Mouse (Mus musculus): ENCODE data around the gene Zc2hc1c. TPM values are rescaled to one million over a fixed set of nuclear protein-coding genes. Genes with fewer than 3 reads are reported as not detected.
"Not testable (repeated sequence)": the region's sequence is repeated elsewhere in the genome, so short reads cannot be mapped to it uniquely, and the experiment has no call there.

Zc2hc1c gene
- total RNA-seq, 2 experiments from 2014 or later: 1.1 to 1.4 TPM

DNA sequence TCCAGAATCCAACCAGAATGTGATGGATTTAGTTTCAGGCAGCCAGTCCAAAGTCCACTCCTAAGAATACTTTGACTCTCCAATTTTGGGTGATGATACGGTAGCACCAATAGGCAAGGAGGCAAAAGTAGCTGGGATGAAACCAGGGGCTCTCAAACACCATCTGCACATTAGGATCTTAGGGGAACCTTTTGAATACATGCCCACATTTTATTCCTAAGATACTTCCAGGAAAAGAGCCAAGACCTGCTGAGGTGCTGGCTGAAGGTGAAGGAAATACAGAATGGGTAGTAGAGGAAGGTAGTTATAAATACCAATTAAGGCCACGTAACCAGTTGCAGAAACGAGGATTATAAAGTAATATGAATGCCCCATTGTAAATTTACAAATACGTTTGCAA is 6.6 kb upstream of the Zc2hc1c start:
- DNase-seq (ENCODE audit: low spot score in 2 of 2): not testable (repeated sequence)

DNA sequence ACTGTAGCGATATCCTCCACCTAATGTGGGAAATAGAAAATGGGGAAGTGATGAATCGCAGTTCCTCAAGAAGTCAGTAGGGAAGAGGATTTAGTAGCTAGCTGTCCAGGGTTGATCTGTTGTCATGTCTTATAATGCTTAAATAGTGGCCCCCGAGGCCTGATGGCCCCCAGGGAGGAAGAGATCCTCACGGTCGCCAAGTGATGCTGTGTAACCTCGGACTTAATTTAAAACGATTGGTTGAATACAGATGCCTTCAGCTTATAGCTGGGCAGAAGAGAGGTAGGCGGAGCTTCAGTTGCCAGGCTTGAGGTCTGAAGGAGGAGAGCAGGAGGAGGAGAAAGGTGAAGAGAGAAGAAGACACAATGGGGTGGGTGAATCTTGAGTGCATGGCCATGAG is 4.1 kb upstream of the Zc2hc1c start:
- DNase-seq (ENCODE audit: low spot score in 2 of 2): no peak

DNA sequence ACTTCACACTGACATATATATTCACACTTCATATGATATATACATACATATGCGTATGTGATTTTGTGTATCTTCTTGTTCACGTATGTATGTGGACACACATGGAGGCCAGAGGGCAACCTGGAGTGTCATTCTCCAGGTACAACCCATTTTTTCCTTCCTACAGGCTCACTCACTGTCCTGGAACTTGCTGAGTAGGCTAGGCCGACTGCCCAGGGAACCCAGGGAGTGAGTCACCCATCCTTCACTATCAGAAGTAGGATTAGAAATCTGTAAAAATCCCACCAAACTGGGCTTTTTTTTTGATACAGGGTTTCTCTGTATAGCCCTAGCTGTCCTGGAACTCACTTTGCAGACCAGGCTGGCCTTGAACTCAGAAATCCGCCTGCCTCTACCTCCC is 3.4 kb upstream of the Zc2hc1c start:
- DNase-seq (ENCODE audit: low spot score in 2 of 2): no peak

DNA sequence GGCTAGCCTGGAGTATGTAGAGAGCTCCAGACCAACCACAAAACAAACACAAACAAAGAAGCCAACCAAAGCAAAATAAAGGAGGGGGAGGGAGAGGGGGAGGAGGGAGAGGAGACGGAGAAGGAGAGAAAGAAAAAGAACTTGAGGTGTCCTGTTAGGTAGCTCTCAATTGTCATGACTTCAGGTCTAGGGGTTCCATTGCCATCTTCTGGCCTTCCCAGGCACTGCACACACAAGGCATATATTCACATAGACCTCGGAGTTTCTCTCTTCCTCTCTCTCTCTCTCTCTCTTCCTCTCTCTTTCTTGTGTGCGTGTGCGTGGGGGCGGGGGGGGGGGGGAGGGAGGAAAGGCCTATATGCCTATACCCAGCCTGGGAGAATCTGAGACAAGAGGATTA is 1.4 kb upstream of the Zc2hc1c start:
- DNase-seq (ENCODE audit: low spot score in 2 of 2): no peak

DNA sequence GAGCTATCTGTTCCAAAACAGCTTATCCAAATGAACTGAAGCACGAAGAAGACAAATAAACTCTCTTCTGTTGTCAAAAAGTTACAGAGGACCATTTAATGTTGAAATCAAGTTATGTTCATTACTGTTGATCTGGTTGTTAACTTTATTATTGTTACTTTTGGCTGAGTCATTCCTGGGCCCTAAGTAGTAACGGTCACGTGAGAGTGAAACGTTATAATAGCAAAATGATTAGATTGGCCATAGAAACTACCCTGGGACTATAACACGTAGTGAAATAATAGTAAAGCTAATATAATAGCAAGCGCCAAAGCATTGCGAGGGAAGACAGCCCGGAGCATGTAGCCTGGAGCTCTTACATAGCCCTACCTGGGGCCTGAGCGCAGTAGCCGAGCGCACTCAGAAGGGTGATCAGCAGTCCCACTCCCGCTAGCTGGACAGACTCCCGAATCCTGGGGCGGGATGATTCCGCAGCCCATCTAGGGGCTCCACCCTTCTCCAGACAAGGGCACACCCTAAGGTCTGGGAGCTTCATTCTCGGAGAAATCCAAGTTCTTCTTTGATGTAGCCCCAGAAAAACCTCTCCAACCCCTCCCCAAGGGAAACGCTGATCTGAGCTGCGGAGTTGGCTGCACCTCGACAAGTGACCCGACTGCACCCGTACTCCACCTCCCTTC is 444 bp upstream of the Zc2hc1c start, which contains the start of gene Acyp1:
Gene Acyp1 (minus strand): TSS at position 630 of the 677 bp plus-strand sequence.
- no peak for DNase-seq (ENCODE audit: low spot score in 2 of 2)

DNA sequence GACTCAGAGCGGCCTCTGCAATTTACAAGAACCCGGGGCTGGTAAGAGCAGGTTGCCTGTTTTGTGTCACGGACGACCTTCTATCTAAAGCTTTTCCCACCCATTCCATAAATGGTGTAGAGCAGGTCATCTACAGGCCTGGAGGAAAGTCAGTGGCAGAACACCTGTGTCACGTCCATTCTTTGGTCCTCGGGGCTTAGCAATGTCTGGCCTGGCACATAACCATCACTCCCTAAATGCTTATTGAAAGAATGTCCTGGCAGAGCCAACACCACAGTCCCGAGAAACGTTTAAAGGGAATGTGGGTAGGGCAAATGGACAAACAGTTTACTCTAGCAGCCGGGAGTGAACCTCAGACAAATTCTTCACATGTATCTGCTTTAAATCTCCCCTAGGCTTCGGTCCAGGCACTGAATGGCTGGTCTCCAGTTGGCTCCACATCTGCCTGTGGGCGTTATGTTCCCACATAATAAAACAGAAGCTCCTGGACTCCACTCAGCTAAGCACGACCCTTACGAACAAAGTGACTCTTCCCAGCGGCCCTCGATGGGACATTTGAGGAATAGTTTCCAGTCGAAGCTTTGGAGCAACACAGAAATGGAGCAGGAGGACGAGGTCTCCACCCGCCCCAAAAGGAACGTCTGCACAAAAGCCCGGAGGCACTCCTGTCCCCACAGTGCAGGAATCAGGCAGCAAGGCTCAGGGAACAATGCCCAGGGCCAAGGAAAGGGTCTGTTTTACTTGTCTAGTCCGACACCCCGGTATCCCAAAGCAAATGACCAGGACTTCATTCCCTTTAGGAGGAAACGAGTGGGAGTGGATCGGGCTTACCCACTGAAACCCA is 988 bp downstream of the Zc2hc1c start:
- peak in 1 of 2 experiments; percentile 38 for DNase-seq (ENCODE audit: low spot score in 2 of 2)

DNA sequence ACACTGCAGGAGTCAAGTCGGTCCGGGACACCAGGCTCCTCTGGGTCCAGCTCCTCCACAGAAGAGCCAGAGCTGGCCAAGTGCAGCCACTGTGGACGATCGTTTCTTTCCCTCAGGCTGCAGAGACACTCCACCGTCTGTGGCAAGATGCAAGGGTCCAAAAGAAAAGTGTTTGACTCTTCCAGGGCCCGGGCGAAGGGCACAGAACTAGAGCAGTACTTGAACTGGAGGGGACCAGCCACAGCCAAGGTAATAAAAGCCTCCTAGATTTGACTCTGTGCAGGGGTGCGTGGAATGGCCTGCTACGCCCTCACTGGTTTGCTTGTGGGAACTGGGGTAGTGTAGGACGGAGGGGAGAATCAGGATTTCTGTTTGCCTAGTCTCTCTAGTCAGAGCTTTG is 2.2 kb downstream of the Zc2hc1c start:
- no peak for DNase-seq (ENCODE audit: low spot score in 2 of 2)

DNA sequence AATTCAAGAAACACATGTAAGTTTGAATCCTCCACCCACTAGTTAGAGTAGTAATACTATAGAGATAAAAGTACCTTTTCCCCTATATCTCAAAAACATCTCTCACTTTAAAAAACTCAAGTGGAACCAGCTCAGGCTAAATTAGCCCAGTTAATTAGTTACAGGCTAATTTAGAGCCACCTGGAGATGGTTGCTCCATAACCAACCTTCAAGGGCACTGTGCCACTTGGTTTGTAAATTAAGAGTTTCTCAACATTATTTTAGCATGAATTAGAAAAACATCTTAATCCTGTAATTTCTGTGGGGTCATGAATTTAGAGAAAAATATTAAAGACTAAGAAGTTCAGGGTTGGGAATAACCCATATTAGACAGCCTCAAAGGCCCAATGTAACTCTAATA is 3.1 kb downstream of the Zc2hc1c start:
- DNase-seq (ENCODE audit: low spot score in 2 of 2): no peak

DNA sequence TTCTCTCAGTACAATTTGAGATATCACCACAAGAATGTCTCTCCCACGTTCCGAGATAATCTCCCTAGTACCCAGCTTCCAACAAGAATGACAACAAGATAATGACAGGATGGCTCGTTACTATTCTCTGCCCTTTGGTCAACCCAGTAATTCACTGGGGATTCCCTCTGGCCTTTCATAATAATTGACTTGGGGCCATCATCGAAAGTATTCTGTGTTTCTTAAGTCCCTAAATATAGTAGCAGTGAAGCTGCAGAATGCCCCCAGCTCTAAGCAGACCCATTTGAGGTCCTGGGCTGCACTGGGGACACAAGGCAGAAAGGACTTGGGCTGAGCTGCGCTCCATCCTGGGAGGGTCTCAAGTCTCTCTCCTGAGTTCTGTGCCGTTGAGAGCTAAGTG is 3.9 kb downstream of the Zc2hc1c start:
- DNase-seq (ENCODE audit: low spot score in 2 of 2): no peak

DNA sequence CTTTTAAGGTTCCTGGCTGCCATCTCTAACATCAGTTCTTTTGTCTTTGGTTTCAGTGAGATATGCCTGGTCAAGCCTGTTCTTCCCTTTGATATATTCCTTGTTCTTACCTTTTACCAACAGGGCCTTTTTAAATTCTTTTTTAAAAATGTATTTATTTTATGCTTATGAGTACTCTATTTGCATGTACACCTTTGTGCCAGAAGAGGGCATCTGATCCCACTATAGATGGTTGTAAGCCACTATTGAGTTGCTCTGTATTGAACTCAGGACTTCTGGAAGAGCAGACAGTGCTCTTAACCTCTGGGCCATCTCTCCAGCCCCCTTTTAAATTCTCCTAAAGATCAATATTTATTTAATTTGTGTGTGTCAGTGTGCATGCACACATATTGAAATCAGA is 4.5 kb downstream of the Zc2hc1c start:
- no peak for DNase-seq (ENCODE audit: low spot score in 2 of 2)

DNA sequence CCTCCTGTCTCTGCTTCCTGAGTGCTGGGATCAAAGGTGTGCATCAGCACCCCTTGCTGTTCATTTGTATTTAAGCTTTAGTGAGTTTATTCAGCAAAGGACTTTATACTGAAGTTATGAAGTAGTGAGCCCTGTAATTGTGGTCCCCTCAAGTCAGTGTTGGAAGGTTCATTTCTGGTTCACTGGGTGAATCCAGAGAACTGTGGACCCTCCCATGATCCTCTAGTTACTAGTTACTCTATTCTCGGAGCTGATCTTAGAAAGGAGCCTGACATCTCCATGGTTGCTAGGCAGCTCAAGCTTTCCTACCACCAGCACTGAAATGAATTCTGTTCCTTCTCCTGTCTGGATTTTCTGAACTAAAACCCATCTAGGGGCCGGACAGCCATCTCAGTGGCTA is 7.1 kb downstream of the Zc2hc1c start:
- no peak for DNase-seq (ENCODE audit: low spot score in 2 of 2)

DNA sequence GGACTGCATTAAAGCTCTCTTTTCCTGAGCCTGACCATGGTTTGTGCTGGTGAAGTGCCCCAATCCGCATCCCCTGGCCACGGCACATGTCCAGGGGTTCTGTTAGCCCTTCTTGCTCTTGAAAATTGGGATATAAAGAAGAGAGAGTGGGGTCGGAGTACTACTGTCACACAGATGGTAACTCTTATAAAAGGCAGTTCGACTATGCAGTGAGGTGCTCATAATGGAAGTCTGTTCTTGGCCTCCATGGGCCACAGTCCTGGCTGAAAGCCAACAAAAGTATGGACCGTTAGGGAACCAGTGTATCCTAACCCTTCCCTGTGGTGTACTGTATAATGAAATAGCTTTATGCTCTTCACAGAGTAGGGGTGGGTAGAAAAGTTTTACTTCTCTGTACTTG is 8.5 kb downstream of the Zc2hc1c start:
- DNase-seq (ENCODE audit: low spot score in 2 of 2): no peak

DNA sequence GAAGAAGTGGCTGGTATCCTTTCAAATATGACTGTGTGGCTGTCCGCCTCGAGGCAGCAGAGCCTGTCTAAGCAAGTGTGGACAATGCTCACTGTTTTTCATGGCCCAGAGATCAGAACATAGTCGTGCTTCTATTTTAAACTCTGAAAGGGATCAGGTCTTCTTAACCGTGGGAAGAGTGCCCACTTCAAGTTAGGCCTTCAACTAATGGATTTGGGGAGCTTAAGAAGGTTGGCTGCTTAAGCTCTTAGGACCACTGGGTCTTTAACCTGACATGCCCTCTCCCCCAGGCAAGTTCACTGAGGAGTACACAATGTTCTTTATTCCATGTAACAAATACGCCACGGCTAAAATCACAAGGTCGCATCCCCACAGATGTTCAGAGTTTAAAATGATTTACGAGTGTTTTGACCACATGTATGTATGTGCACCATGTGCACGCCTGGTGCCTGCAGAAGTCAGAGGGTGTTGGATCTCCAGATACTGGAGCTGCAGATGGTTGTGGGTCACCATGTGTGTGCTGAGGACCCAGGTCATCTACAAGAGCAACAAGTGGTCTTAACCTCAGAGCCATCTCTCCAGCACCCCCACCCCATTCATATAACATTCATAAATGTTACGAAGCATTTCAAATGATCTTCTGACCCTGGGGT is 9.1 kb downstream of the Zc2hc1c start:
- DNase-seq (ENCODE audit: low spot score in 2 of 2): no peak

DNA sequence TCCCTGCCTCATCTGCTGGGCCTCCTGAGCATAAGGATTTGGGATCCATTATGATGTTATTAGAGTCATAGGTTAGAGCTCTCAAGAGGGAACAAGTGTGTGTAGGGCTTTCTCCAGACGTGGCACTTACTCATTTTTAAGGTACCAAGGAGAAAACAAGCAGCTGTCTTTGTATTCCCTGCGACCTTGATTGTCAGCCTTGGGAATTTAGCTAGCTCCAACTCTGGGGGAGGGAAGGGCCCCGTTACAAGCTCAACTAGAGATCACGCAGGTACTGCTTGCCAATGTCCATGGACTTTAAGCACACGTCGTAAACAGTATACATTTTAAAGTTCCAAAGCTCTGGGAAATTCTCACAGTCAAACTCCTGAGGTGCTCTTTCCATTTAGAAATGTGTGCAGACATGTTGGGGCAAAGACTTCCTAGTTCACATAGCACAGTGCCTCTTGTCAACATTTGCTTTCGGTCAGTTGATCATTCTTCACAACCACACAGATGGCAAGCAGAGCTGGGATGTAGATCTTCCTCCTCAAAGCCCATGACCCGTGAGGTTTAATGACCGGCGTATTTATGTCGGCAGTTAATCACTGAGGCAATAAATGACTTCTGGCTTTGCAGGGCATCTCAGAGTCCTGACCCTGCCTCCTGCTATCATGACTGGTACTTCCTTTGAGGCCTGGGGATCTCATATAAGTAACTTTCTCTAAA is 9.9 kb downstream of the Zc2hc1c start:
- DNase-seq (ENCODE audit: low spot score in 2 of 2): no peak

DNA sequence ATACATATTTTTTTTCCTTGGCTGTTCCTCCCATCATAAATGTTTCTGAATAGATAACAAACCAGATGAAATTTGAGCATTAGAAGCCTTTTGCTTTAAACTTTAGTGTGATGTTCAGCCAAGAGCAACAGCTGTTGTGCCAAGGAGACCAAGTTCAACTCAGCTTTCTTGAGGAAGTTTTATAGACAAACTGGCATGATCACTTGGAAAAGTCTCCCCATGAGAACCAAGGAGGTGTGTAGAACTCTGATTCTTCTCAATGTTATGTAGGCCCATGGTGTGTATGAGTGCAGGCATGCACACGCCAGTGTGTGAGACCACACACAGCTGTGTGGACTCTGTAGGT is 10.4 kb downstream of the Zc2hc1c start:
- DNase-seq (ENCODE audit: low spot score in 2 of 2): no peak

DNA sequence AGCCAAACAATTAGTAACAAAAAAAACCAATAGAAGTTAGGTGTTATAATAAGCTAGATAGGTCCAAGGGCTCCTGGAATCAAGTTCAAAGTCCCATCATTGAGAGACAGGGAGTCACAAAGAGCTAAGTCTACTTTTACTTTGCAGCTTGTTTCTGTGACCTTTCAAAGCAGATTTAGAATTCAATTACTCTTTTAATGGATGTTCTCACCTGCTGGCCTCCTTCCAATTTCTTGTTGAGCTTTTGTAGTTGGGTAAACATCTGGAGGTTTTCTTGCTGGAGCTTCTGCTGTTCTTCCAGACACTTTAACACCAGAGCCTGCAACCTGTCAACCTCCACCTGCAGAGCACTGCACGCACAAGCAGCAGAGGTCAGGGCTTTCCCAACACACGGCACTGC is 14.9 kb downstream of the Zc2hc1c start:
- DNase-seq (ENCODE audit: low spot score in 2 of 2): no peak

DNA sequence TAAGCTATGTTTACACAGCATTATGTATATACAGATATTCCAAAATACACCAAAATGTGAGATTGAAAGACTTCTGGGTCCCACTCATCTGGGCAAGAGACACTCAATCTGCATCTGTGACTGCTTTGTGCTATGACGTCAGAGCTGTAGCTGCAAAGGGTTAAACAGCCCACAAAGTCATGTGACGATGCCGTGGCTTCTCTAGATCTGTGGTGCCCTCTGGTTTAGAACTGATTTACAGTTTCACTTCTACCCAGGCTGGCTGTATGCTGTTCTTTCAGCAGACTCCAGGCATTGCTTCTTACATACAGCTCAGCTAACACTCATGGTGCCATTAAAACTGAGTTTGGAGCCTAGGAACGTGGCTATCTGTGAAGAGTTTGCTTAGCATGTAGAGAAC is 16.3 kb downstream of the Zc2hc1c start:
- DNase-seq (ENCODE audit: low spot score in 2 of 2): no peak

DNA sequence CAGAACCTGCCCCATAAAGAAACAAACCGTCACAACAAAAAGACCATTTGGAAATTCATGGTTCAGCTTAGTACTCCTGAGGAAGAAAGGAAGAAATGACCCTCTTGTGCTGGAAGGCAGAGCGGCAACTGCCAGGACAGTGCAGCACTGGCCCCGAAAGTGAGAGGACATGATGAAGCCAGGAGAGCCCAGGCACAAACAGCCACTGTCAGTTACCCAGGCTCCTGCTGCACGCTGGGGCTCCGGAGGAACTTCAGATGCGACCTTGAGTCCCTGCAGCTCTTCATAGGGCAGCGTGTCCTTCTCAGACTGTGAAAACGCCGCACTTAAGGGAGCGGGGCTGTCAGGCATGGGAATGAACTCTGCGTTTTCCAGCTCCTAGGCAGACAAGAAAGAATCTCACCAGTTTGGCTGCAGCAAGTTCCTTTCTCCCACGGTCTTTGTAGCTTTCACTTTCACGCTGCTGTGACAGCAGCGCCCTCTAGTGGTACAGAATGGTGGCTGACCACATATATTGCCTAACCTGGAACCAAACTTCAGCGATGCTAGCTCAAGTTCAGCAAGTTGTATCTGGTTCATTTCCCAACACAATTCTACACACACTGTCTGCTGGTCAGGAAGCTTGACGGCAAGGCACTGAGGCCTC is 17.0 kb downstream of the Zc2hc1c start:
- peak; percentile 82 to 95 for DNase-seq (ENCODE audit: low spot score in 2 of 2)

DNA sequence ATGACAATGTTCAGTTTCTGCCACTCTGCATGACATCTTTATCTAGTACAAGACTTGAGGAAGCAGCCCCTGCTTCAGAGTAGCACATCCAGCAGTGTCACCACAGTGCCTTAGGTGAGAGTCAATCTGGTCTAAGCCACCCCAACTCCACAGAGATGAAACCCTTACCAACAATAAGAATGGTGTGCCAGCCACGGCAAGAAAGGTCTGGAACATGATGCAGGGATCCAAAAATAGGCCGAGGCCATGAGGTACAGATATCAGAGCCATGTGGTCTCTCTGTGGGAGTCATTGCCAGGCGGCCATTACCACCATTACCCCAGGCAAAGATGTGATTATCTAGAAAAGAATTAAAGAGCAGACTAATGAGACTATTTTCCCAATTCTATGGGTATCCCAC is 20.3 kb downstream of the Zc2hc1c start:
- DNase-seq (ENCODE audit: low spot score in 2 of 2): no peak

DNA sequence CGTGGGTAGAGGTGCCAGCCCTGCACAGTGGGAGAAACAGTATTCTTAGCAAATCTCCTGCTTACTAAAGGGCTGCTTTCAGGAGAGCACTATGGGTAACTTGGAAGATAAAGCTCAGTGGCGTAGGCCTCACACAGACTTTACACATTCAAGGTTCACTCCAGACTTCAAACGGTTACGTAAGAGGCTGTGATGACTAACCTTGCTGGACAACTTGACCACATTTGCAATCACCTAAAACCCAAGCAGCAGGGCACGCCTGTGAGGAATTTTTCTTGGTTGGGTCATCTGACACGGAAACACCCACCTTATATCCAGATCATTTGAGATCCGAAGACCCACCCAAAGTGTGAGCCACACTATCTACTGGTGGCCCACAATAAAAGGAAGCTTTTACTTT is 41.8 kb downstream of the Zc2hc1c start:
- DNase-seq (ENCODE audit: low spot score in 2 of 2): no peak
